Mouse (Mus musculus): ENCODE results near the gene Tprg. TPM values are rescaled to one million over a fixed set of nuclear protein-coding genes. Genes with fewer than 3 reads are reported as not detected.
A peak's percentile ranks its signal among the peaks of the same experiment; 100 is the strongest.

Tprg gene
- total RNA-seq, 1 experiment: not detected

GRCm38 (mm10) chr16:25325631-25326238 is 39.1 kb downstream of the Tprg start:
- no peak for DNase-seq (ENCODE audit: low read depth, low spot score)
- Histone ChIP-seq H3K9me3 (ENCODE audit: control insufficient read depth, insufficient read depth, low read depth, low read length) (no peaks in the 10 kb centered on the region), H3K27ac (ENCODE audit: insufficient read depth, low read depth, low read length, poor library complexity, severe bottlenecking) (no peak overlapping the region), H3K4me1 (ENCODE audit: control insufficient read depth in 2 of 2, insufficient read depth in 2 of 2, low read length in 2 of 2, poor library complexity in 1 of 2) (no peaks in the 10 kb centered on the region), H3K9ac (ENCODE audit: insufficient read depth, low read depth, low read length, poor library complexity, severe bottlenecking) (no peak overlapping the region), H3K36me3 (ENCODE audit: control insufficient read depth, insufficient read depth, low read length, poor library complexity, severe bottlenecking) (no peaks in the 10 kb centered on the region), H3K4me3 (ENCODE audit: insufficient read depth in 1 of 2, low read depth in 1 of 2, low read length in 2 of 2, poor library complexity in 1 of 2, severe bottlenecking in 1 of 2) (no peak overlapping the region)
- in situ Hi-C loops (cut with MboI; ENCODE audit: low sequenced_read_pairs in 2 of 2, unreplicated experiment in 2 of 2): no loop called here
- TF ChIP-seq ZNF384 (IDR thresholded peaks at IDR 0.05; ENCODE audit: low read depth, low read length): no peak
- TF ChIP-seq CHD2 (IDR thresholded peaks at IDR 0.05; ENCODE audit: low read depth, low read length): no peak
- TF ChIP-seq MAFK (IDR thresholded peaks at IDR 0.05; ENCODE audit: insufficient read depth, low read depth, low read length): no peak

GRCm38 (mm10) chr16:25333279-25334219 is 46.9 kb downstream of the Tprg start:
- H3K27ac ChIP-seq (ENCODE audit: insufficient read depth, low read depth, low read length, poor library complexity, severe bottlenecking): no peak overlapping the region
- H3K9ac ChIP-seq (ENCODE audit: insufficient read depth, low read depth, low read length, poor library complexity, severe bottlenecking): no peak overlapping the region
- in situ Hi-C loops (cut with MboI; ENCODE audit: low sequenced_read_pairs in 2 of 2, unreplicated experiment in 2 of 2): no loop called here
- no peak for DNase-seq (ENCODE audit: low read depth, low spot score)
- H3K4me1 ChIP-seq (ENCODE audit: control insufficient read depth in 2 of 2, insufficient read depth in 2 of 2, low read length in 2 of 2, poor library complexity in 1 of 2): no peaks in the 10 kb centered on the region
- no peaks in the 10 kb centered on the region for H3K9me3 ChIP-seq (ENCODE audit: control insufficient read depth, insufficient read depth, low read depth, low read length)
- H3K4me3 ChIP-seq (ENCODE audit: insufficient read depth in 1 of 2, low read depth in 1 of 2, low read length in 2 of 2, poor library complexity in 1 of 2, severe bottlenecking in 1 of 2): no peak overlapping the region
- no peak for TF ChIP-seq ZNF384 (IDR thresholded peaks at IDR 0.05; ENCODE audit: low read depth, low read length)
- TF ChIP-seq HCFC1 (IDR thresholded peaks at IDR 0.05; ENCODE audit: borderline replicate concordance, insufficient read depth, low read length): no peak
- TF ChIP-seq ZC3H11A (IDR thresholded peaks at IDR 0.05; ENCODE audit: borderline replicate concordance, low read depth, low read length): no peak
- no peak for TF ChIP-seq CHD2 (IDR thresholded peaks at IDR 0.05; ENCODE audit: low read depth, low read length)
- no peak for TF ChIP-seq MAFK (IDR thresholded peaks at IDR 0.05; ENCODE audit: insufficient read depth, low read depth, low read length)
- H3K36me3 ChIP-seq (ENCODE audit: control insufficient read depth, insufficient read depth, low read length, poor library complexity, severe bottlenecking): no peaks in the 10 kb centered on the region

GRCm38 (mm10) chr16:25335058-25335703 is 48.6 kb downstream of the Tprg start:
- DNase-seq (ENCODE audit: low read depth, low spot score): no peak
- no peak for TF ChIP-seq ZC3H11A (IDR thresholded peaks at IDR 0.05; ENCODE audit: borderline replicate concordance, low read depth, low read length)
- TF ChIP-seq CHD2 (IDR thresholded peaks at IDR 0.05; ENCODE audit: low read depth, low read length): no peak
- no peak for TF ChIP-seq MAFK (IDR thresholded peaks at IDR 0.05; ENCODE audit: insufficient read depth, low read depth, low read length)
- TF ChIP-seq HCFC1 (IDR thresholded peaks at IDR 0.05; ENCODE audit: borderline replicate concordance, insufficient read depth, low read length): no peak
- no peak for TF ChIP-seq ZNF384 (IDR thresholded peaks at IDR 0.05; ENCODE audit: low read depth, low read length)
- Histone ChIP-seq H3K4me1 (ENCODE audit: control insufficient read depth in 2 of 2, insufficient read depth in 2 of 2, low read length in 2 of 2, poor library complexity in 1 of 2) (no peaks in the 10 kb centered on the region), H3K36me3 (ENCODE audit: control insufficient read depth, insufficient read depth, low read length, poor library complexity, severe bottlenecking) (no peaks in the 10 kb centered on the region), H3K9ac (ENCODE audit: insufficient read depth, low read depth, low read length, poor library complexity, severe bottlenecking) (no peak overlapping the region), H3K4me3 (ENCODE audit: insufficient read depth in 1 of 2, low read depth in 1 of 2, low read length in 2 of 2, poor library complexity in 1 of 2, severe bottlenecking in 1 of 2) (no peak overlapping the region), H3K9me3 (ENCODE audit: control insufficient read depth, insufficient read depth, low read depth, low read length) (no peaks in the 10 kb centered on the region), H3K27ac (ENCODE audit: insufficient read depth, low read depth, low read length, poor library complexity, severe bottlenecking) (no peak overlapping the region)
- in situ Hi-C loops (cut with MboI; ENCODE audit: low sequenced_read_pairs in 2 of 2, unreplicated experiment in 2 of 2): no loop called here

GRCm38 (mm10) chr16:25349626-25350025 is 63.0 kb downstream of the Tprg start:
- H3K27ac ChIP-seq (ENCODE audit: insufficient read depth, low read depth, low read length, poor library complexity, severe bottlenecking): no peak overlapping the region
- H3K36me3 ChIP-seq (ENCODE audit: control insufficient read depth, insufficient read depth, low read length, poor library complexity, severe bottlenecking): no peaks in the 10 kb centered on the region
- H3K9me3 ChIP-seq (ENCODE audit: control insufficient read depth, insufficient read depth, low read depth, low read length): no peaks in the 10 kb centered on the region
- in situ Hi-C loops (cut with MboI; ENCODE audit: low sequenced_read_pairs in 2 of 2, unreplicated experiment in 2 of 2): no loop called here
- no peak for TF ChIP-seq ZNF384 (IDR thresholded peaks at IDR 0.05; ENCODE audit: low read depth, low read length)
- TF ChIP-seq HCFC1 (IDR thresholded peaks at IDR 0.05; ENCODE audit: borderline replicate concordance, insufficient read depth, low read length): no peak
- TF ChIP-seq CHD2 (IDR thresholded peaks at IDR 0.05; ENCODE audit: low read depth, low read length): no peak
- TF ChIP-seq MAFK (IDR thresholded peaks at IDR 0.05; ENCODE audit: insufficient read depth, low read depth, low read length): no peak
- no peak; the same call in 1 of the 2 replicates for TF ChIP-seq ZC3H11A (IDR thresholded peaks at IDR 0.05; ENCODE audit: borderline replicate concordance, low read depth, low read length)
- no peak overlapping the region for H3K9ac ChIP-seq (ENCODE audit: insufficient read depth, low read depth, low read length, poor library complexity, severe bottlenecking)
- no peaks in the 10 kb centered on the region for H3K4me1 ChIP-seq (ENCODE audit: control insufficient read depth in 2 of 2, insufficient read depth in 2 of 2, low read length in 2 of 2, poor library complexity in 1 of 2)
- DNase-seq (ENCODE audit: low read depth, low spot score): peak; percentile 56
- no peak overlapping the region for H3K4me3 ChIP-seq (ENCODE audit: insufficient read depth in 1 of 2, low read depth in 1 of 2, low read length in 2 of 2, poor library complexity in 1 of 2, severe bottlenecking in 1 of 2)
